Mouse (Mus musculus): ENCODE data around the gene Uck2.

Uck2 gene

DNA sequence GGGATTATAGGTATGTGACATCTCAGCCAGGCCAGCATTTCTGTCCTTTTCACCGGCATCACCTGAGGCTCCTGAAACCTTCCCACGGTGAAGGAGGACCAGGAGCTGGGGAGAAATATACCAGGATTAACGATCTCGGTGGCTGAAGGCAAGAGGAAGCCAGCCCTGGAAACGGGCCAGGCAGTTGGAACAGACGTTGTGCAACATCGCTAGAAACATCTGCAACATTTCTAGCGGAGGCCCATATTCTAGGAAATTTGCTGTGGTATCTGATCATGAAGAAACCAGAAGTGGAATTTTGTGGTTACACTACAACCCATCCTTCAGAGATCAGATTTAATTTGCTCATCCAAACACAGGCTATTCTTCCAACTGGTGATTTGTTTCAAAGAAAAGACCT, 38.1 kb downstream of the Uck2 start:
- ChIA-PET CTCF (interaction anchor here in 1 of 4 experiments (0.9 kb wide), 1 partner anchor 15 kb away, joined by 3 read pairs; no protein-coding TSS in a partner anchor), POLR2A (interaction anchor here (0.8 to 34.5 kb wide), 15 partner anchors 9 to 92 kb away, joined by 3 to 1103 read pairs (median 4); partner anchors contain the start of gene Uck2 (in 2 of the 4))

DNA sequence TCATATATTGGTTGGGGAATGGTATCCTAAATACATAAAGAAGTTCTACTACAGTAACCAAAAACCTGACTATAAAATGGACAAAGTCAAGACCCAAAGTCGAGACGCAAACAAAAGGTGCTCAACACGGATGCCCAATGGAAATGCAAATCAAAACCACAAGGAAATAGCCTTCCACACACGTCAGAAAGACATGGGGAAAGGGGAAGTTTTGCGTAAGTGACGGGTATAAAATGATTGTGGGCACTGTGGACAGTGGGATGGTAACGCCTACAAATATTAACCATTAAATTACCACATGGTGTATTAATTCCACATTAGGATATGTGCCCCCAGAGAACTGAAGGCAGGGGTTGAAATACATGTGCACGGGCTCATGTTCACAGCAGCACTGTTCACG, 38.8 kb downstream of the Uck2 start:
- ChIA-PET POLR2A (interaction anchor here in 2 of 4 experiments (0.6 to 34.5 kb wide), 8 partner anchors 13 to 93 kb away, joined by 3 to 1103 read pairs (median 4); partner anchors contain the start of gene Uck2 (in 2 of the 2)), CTCF (interaction anchor here (0.7 to 1.2 kb wide), 4 partner anchors 10 to 38 kb away, joined by 3 to 5 read pairs (median 4); no protein-coding TSS in a partner anchor)

DNA sequence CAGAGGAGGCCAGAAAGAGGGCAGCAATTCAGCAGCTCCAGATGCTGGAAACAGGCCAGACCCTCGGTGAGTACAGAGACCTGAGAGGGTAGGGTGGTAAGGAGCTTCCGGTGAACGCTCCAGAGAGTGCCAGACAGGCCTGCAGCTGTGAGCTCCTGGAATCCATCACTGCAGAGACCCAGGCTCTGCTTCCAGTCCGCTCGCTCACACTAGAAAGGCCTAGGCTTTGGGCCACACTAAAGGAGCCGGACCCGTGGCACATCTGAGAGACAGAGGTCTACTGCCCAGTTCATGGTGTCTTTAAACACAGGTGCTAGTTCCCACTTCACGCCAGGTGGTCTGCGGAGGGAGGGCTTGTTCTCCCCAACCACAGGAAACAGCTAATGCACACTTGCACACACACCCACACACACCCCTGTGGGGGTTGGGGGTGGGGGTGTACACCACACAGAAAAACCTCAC, 39.9 kb downstream of the Uck2 start:
- ChIA-PET CTCF (interaction anchor here in 3 of 4 experiments (0.6 to 1.2 kb wide), 4 partner anchors 8 to 129 kb away, joined by 3 to 5 read pairs (median 4); no protein-coding TSS in a partner anchor), POLR2A (interaction anchor here in 2 of 4 experiments (0.6 to 34.5 kb wide), 14 partner anchors 9 to 148 kb away, joined by 3 to 1103 read pairs (median 4); partner anchors contain the start of genes Uck2 (in 2 of the 2) and Mgst3 (in 1 of the 2))

DNA sequence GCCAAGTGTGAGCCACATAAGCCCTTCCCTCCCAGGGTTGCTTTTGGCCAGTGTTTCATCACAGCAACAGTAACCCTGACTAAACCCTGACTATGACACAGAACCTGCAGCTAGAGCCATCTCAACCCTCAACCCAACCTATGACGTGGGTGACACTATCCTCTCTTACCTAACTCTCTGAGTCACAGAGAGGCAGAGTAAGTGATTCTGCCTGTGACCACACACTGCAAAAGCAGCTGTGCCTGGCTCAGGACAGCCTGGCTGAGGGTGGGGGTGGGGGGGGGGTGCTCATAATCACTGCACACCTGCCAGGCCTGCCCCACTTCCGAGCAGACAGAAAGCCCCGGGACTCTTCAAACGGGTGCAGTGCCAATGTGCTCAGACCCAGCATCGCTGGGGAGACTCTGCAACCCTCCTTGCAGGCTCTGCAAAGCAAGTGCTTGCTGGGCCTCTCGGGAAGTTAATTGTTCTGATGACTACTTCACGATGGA, 42.9 kb downstream of the Uck2 start:
- ChIA-PET CTCF (no interaction called here), POLR2A (interaction anchor here (0.9 to 9.2 kb wide), 8 partner anchors 12 to 82 kb away, joined by 3 to 129 read pairs (median 4); partner anchors contain the start of gene Uck2 (in 1 of the 4))

DNA sequence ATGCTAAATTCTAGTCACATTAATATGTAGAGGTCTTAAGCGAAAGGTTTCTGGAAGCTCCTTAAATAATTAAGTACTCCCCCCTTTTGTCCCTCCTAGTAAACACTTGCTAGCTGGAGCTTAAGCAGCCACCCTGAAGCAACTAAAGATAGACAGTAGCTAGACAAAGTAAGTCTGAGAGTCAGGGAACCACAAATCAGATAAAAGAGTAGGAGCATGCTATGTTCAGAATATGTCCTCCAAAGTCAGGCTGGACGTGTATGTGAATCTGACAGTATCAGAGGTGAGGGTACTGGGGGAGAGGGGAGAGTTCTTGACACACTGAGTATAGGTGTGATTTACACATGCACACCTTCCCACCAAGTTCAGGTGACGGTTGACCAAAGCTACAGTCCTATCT, 43.6 kb downstream of the Uck2 start:
- ChIA-PET POLR2A (interaction anchor here (0.6 to 9.2 kb wide), 13 partner anchors 8 to 214 kb away, joined by 3 to 129 read pairs (median 4); partner anchors contain the start of genes Mgst3 (in 1 of the 4) and Uck2 (in 1 of the 4)), CTCF (no interaction called here)

DNA sequence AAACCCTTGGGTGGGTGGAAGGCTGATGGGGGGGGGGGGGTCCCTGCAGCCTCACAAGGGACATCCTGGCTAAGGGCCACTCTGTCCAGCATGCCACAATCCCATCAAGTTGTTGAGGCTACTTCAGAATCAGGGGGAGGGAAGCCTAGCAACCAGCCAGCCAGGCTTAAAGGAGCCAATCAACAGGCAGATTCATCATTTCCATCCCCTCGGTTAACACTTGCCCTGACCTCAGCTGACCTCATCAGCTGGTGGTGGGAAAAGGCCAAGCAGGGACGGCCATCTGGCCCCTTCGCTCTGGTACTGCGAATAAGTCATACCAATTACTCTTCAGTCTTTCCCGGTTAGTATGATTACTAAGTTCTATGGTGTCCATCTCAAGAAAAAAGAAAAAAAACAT, 44.8 kb downstream of the Uck2 start:
- ChIA-PET CTCF (interaction anchor here in 1 of 4 experiments (0.6 kb wide), 1 partner anchor 58 kb away, joined by 4 read pairs; no protein-coding TSS in a partner anchor), POLR2A (interaction anchor here in 2 of 4 experiments (0.6 to 9.2 kb wide), 19 partner anchors 8 to 153 kb away, joined by 3 to 129 read pairs (median 5); partner anchors contain the start of gene Mgst3 (in 1 of the 2))

DNA sequence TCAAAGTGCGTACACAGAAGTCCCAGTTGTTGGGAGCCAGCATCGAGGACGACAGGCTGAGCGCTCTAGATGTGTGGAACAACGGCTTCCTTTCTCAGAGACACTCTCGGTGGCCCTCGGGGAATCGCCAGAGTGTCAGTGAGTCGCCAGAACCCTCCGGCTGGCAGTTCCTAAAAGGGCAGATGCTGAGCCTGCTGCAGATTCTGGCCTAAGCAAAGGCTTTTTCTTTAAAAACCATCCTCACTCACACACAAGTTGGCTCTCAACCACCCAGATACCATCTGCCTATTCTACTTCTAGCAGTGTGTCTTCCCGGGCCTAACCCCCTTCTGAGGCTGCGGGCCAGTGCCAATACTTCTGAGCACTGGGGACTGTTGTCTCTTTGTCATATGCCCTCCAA, 45.2 kb downstream of the Uck2 start:
- ChIA-PET POLR2A (interaction anchor here in 2 of 4 experiments (0.6 to 9.2 kb wide), 19 partner anchors 9 to 70 kb away, joined by 3 to 129 read pairs (median 5); partner anchors contain the start of gene Uck2 (in 1 of the 2)), CTCF (interaction anchor here in 1 of 4 experiments (1.2 kb wide), 1 partner anchor 37 kb away, joined by 3 read pairs; no protein-coding TSS in a partner anchor)

DNA sequence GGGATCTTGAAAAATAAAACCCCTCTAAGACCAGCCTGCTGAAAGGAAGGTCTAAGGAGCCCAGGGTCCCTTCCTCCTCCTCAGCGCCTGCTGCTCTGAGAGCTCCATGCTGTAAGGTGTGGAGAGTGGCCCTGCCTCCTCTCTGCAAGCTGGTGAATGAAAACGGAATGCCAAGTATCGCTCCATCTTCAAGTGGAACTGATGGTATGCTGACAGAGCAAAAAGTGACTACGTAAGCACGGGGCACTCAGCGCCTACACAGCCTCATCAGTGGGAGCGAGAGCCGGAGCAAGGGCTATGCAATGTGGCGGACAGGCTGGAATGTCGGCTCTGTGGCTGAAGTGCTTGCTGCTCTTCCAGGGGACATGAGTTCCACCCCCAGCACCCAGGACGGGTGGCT, 47.3 kb downstream of the Uck2 start:
- CTCF ChIA-PET, result interaction anchor here in 3 of 4 experiments (0.6 to 1.9 kb wide), 7 partner anchors 8 to 793 kb away, joined by 3 to 4 read pairs (median 4); no protein-coding TSS in a partner anchor

DNA sequence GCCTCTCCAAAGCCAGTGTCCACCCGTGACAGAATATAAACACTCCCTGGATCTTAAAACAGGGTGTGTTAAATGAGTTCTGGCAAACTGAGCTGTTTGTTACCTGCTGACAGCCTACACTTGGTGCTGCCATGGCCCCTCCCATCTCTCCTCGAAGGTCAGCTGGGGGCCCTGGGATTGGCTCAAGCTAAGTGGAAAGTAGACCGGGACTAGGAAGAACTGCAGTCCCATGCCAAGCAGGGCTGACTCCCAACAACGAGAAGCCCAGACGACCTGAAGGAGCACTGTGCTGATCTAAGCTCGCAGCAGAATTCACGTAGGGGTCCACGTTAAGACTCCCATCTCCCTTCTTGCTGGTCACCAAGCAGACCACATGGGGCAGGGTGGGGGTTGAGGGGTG, 48.3 kb downstream of the Uck2 start:
- ChIA-PET CTCF (interaction anchor here in 3 of 4 experiments (1.1 to 1.9 kb wide), 4 partner anchors 9 to 134 kb away, joined by 3 to 4 read pairs (median 4); no protein-coding TSS in a partner anchor), POLR2A (interaction anchor here (0.6 to 9.2 kb wide), 27 partner anchors 8 to 138 kb away, joined by 3 to 129 read pairs (median 6); partner anchors contain the start of gene Aldh9a1 (in 1 of the 4))

More for the DNA sequence above, 47.3 kb downstream of the Uck2 start:
- POLR2A ChIA-PET, result interaction anchor here (0.6 to 9.2 kb wide), 25 partner anchors 9 to 1716 kb away, joined by 3 to 129 read pairs (median 7); partner anchors contain the start of gene Aldh9a1 (in 1 of the 4)

DNA sequence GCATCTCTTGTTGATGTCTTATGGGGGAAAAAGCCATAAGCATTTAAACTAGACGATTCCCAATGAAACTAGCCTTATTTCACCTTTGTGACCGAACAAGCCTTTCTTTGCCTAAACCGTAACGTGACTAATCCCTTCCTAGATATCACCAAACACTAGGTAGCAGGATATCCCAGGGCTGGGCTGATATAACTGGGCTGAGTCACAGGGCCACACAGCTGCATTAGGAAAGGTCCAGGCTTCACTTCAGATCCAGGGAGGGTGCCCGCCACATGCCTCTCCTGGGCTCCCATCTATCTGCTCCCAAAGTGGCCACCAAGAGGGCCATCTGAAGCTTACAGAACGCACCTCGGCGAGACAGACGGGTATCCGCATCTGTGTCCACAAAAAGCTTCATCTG, 50.8 kb downstream of the Uck2 start:
- POLR2A ChIA-PET, result interaction anchor here in 2 of 4 experiments (0.7 to 6.5 kb wide), 13 partner anchors 10 to 159 kb away, joined by 3 to 29 read pairs (median 4); partner anchors contain the start of genes Mgst3 (in 1 of the 2) and Uck2 (in 1 of the 2)
- CTCF ChIA-PET, result no interaction called here

DNA sequence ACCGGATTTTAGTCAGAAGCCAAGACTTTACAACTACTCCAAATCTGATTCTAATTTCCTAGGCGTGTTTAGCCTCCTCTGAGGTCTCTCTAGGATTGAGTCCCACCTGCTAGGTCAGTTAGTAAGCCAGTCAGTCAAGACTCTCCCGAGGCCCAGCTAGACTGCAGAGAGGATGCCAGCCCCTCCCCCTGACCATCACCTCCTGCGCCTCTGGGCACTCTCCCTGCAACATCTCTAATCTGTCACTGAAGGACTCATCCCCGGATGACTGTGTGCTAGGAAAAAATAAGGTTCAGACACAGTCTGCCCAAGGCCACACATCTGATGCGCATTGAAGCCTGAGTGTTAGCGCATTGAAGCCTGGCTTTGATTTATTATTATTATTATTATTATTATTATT, 52.2 kb downstream of the Uck2 start:
- ChIA-PET CTCF (no interaction called here), POLR2A (interaction anchor here in 3 of 4 experiments (0.8 to 3.7 kb wide), 15 partner anchors 12 to 161 kb away, joined by 3 to 15 read pairs (median 5); partner anchors contain the start of genes Mgst3 (in 1 of the 3) and Uck2 (in 1 of the 3))

DNA sequence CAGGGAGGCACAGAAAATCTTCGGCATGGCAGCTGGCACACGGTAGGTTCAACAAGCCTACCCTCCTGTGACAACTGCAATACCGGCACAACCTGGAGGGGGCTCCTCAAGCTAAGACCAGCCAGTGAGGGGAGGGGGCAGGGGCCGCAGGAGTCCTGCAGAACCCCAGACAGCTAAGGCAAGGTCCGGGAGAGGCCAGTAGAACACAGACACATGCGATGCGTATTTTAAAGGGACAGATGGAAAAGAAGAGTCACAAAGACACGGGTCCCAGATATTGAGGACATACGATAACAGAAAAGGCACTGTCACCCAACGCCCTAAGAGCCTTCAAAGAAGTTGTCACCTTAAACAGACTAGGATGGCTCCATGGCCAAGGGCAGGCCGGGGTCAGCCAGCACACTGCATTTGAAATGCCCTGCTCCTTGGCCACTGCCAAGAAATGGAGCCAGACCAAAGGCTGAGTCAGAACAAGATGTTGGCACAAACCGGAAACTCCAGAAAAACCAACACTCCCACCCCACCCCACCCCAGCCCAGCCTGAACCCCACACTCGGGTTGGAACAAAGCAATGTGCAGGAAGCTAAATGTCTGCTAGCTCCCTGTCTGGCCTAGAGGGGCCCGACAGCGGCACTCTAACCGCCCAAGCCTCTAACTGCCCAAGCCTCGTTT, 53.4 kb downstream of the Uck2 start:
- CTCF ChIA-PET, result interaction anchor here in 3 of 4 experiments (0.6 to 1.8 kb wide), 21 partner anchors 10 to 162 kb away, joined by 3 to 9 read pairs (median 3); partner anchors contain the start of gene Mgst3 (in 1 of the 3)

DNA sequence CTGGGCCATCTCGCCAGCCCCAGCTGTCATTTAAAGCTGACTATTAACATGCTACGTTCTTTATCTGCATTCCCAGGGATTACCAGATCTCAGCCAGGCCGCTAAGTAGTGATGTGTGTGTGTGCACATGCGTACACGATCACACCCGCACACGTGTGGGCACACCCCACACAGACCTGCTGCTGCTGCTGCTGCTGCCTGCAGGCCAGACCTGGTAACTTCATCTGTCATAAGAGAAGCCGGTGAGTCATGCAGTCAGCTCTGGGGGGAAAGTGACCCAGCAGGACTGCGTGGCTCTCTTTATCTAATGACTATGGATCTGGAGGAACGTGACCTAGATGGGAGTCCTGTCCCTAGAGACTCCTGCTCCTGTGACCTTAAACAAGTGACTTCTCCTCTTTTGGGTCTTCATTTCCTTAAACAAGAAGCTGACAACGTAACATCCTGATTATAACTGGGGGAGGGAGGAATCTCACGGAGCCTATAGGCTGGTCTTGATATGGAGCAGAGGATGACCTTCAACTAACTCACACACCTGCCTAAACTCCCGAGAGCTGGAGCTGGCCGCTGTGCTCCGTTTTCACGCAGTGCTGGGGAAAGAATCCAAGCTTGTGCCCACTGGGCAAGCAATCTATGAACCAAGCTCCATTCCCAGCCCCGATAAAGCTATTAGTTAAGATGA, 54.0 kb downstream of the Uck2 start:
- POLR2A ChIA-PET, result interaction anchor here in 3 of 4 experiments (0.5 to 4.0 kb wide), 30 partner anchors 8 to 1196 kb away, joined by 3 to 30 read pairs (median 4); partner anchors contain the start of gene Uck2 (in 1 of the 3)

More for the DNA sequence above, 53.4 kb downstream of the Uck2 start:
- POLR2A ChIA-PET, result interaction anchor here in 3 of 4 experiments (0.5 to 3.7 kb wide), 31 partner anchors 8 to 143 kb away, joined by 3 to 15 read pairs (median 4); partner anchors contain the start of gene Uck2 (in 1 of the 3)

DNA sequence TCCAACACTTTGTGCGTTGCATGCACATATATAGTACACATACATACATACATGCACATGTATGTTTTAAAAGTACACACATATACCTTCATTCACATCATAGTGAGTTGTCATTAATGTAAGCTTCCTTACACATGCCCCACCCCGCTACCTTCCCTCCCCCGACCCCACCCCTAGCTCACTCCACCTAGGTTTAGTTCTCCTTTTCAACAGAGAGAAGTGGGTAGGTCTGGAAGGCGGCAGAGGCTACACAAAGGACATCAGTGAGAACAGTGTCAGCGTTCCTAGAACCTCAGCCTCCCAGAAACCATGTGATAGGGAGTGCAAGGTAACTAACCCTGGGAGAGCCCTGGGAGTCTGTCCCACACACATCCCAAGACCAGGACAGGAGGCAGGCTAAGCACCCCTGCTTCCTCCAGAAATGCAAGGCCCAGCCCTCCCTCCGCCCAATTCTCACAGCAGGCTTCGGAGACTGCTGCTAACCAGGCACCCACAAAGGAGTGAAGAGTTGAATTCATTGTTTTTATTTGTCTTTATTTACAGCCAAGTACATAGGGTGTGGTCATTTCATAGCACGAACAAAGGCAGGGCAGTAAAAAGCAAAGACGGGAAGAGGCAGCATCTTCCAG, 62.6 kb downstream of the Uck2 start:
- ChIA-PET CTCF (interaction anchor here in 2 of 4 experiments (0.6 to 2.7 kb wide), 7 partner anchors 9 to 152 kb away, joined by 3 to 26 read pairs (median 8); no protein-coding TSS in a partner anchor), POLR2A (interaction anchor here (0.6 to 2.6 kb wide), 22 partner anchors 15 to 162 kb away, joined by 3 to 13 read pairs (median 4); partner anchors contain the start of genes Aldh9a1 (in 2 of the 4) and Uck2 (in 1 of the 4))

More for the DNA sequence above, 54.0 kb downstream of the Uck2 start:
- CTCF ChIA-PET, result interaction anchor here in 3 of 4 experiments (0.6 to 1.8 kb wide), 21 partner anchors 9 to 162 kb away, joined by 3 to 9 read pairs (median 3); partner anchors contain the start of gene Mgst3 (in 1 of the 3)

DNA sequence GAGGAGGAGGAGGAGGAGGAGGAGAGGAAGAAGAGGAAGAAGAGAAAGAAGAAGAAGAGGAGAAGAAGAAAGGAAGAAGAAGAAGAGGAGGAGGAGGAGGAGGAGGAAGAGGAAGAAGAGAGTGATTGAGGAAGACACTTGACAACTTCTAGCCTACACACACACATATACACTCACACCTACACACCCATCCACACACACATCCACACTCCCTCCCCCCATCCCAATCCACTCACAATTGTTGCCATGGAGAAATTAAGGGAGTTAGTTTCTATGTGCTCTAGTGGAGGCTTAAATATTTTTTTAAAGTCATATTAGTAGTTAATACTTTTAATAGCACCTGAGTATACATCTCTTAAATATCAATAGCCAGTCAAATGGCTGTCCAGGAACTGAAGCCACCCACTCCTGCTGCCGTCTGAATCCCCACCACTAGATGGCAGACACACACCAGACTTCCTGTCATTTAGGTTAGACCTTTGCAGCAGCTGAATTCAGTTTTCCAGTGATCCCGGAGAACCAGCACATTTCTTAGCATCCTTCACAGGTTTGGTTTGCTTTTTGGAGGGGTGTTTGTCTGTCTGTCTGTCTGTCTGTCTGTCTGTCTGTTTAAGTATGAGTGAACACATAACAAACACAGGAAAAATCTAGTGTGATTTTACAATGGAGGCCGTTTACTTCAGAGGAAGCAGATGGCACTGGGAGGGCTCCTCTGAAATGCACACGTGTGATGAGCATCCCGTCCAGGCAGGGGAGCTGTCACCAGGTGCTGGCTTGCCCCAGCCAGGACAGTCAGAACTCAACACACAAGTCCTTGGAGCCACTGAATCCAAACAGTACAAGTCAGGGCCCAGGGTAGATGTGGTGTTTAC, 64.6 kb downstream of the Uck2 start:
- ChIA-PET POLR2A (interaction anchor here in 3 of 4 experiments (0.5 to 2.6 kb wide), 24 partner anchors 11 to 436 kb away, joined by 3 to 10 read pairs (median 3); partner anchors contain the start of genes Aldh9a1 (in 1 of the 3) and Uck2 (in 1 of the 3)), CTCF (interaction anchor here (0.5 to 2.7 kb wide), 19 partner anchors 8 to 447 kb away, joined by 3 to 26 read pairs (median 4); no protein-coding TSS in a partner anchor)

DNA sequence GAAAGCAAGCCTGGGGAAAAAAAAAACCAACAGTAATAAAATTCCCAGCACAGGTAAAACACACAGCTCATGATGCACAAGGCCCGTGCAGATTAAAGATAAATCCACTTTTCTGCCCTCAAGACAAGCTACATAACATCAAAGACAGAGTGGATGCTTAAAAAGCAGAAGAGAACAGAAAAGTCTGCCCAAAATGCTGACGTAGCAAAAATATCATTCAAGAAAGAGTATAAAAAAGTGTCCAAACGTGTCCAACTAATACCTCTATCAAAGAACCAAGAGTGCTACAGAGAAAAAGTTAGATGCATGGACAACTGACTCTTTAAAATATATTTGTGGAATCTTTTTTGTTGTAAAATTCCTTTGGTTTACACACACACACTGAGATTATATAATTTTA, 69.7 kb downstream of the Uck2 start:
- ChIA-PET POLR2A (interaction anchor here in 1 of 4 experiments (0.5 to 0.8 kb wide), 2 partner anchors 154 to 512 kb away, joined by 3 to 6 read pairs; no protein-coding TSS in a partner anchor), CTCF (no interaction called here)
